31 mouse cellular contexts compared by ENCODE assay signal in the genomic region with DNA sequence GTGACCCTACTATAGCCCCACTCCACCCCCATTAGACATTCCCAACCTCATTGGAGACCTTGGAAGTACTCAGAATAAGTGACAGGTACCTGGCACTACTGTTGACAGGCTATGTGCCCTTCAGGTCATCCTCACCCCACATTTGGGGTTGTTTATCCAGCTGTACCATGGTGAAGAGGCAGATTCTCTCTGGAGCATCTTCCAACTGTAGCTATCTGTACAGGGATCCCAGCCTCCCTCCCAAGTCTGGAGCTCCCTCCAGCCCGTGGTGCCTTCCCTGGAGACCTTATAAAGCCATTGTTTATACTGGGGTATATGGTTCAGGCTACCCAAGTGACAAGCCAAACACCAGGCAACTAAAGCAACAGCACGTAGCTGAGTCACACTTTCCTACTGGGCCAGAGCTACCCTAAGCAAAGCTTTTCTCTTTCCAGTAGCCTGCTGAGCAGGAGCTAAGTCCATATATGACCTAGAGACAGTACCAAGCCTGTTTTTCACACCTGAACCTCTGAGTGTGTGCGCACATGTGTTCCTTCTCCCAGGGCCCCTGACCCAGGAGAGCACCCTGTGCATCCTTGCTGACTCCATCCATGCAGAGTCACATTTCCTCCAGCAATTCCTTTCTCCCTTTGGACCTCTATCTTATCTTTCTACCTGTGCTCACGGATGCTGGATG. TPM values are rescaled to one million over a fixed set of nuclear protein-coding genes. Genes with fewer than 3 reads are reported as not detected.
A peak's percentile ranks its signal among the peaks of the same experiment; 100 is the strongest.
DNase-seq lines count a peak whose midpoint lies in the region; ATAC-seq and TF ChIP-seq lines count a peak whose summit lies in the region.
"Had no signal": no experiment of that assay in that cellular context is flagged by ENCODE, and none has a peak within 500 bp of the region (broad histone marks: within the 10 kb centered on the region; RNA-seq: fewer than 3 reads in every experiment).

No protein-coding gene starts in this region.

- TF ChIP-seq POLR2A in MEL (IDR thresholded peaks at IDR 0.05; ENCODE audit: control insufficient read depth in 1 of 2, insufficient read depth in 1 of 2, low read depth in 1 of 2, low read length in 2 of 2, poor library complexity in 1 of 2) = peak; percentile 4 to 21; a peak in 2 of 4 replicates

- peaks cover 19% of the 10 kb centered on the region for H3K36me3 ChIP-seq in heart, embryonic 11.5 days (ENCODE audit: control insufficient read depth, insufficient read depth, low read length)
- H3K36me3 ChIP-seq in MEL (ENCODE audit: control insufficient read depth in 1 of 2, insufficient read depth in 2 of 2, low read length in 2 of 2) = peaks cover 11 to 23% of the 10 kb centered on the region in 2 experiments; a peak in 3 of 4 replicates
- peaks cover 19% of the 10 kb centered on the region; the same call in 1 of the 2 replicates for H3K36me3 ChIP-seq in stomach, embryonic 16.5 days (ENCODE audit: control insufficient read depth, insufficient read depth, low read length)
- H3K36me3 ChIP-seq in hindbrain, embryonic 11.5 days (ENCODE audit: control insufficient read depth, insufficient read depth, low read length) = 0 out of 2 replicates have a peak, but pooled peaks cover under 1% of the 10 kb centered on the region
- H3K36me3 ChIP-seq: hindbrain, embryonic 15.5 days had no signal

- H3K79me2 ChIP-seq in MEL (ENCODE audit: control insufficient read depth, insufficient read depth, low read length, poor library complexity) = peaks cover 8% of the 10 kb centered on the region

- intact Hi-C loops in heart, postnatal 36 days (cut with DNase I) = no loop called here

- H3K9ac ChIP-seq in heart, embryonic 11.5 days (ENCODE audit: low read depth, low read length) = no peak overlapping the region
- H3K9ac ChIP-seq in MEL (ENCODE audit: control insufficient read depth, low read depth, low read length, poor library complexity, severe bottlenecking) = no peak overlapping the region
- H3K9ac ChIP-seq in stomach, embryonic 16.5 days (ENCODE audit: low read length) = 0 out of 2 replicates have a peak overlapping the region, but pooled peaks have one; percentile 2
- H3K9ac ChIP-seq in hindbrain, embryonic 11.5 days (ENCODE audit: low read depth, low read length) = no peak overlapping the region
- H3K9ac ChIP-seq: forebrain, postnatal 0 days; hindbrain, embryonic 15.5 days; limb, embryonic 15.5 days; liver, embryonic 13.5 days; midbrain, embryonic 13.5 days had no signal

- H3K4me2 ChIP-seq in heart, embryonic 11.5 days = no peak overlapping the region
- no peak overlapping the region for H3K4me2 ChIP-seq in stomach, embryonic 16.5 days (ENCODE audit: low read depth, low read length)
- no peak overlapping the region for H3K4me2 ChIP-seq in hindbrain, embryonic 11.5 days (replicated peaks; ENCODE audit: low read depth, low read length)
- H3K4me2 ChIP-seq: hindbrain, embryonic 15.5 days; limb, embryonic 15.5 days; liver, embryonic 13.5 days; midbrain, embryonic 13.5 days had no signal

- DNase-seq in cerebellum, adult 9-11 months = peak; percentile 49
- DNase-seq in cerebellum, postnatal 36 days = no peak
- peak; percentile 1 to 7 for DNase-seq in heart, postnatal 36 days
- peak; percentile 72 for DNase-seq in MEL (ENCODE audit: low read depth, low spot score)
- DNase-seq in hindbrain, embryonic 11.5 days (ENCODE audit: low spot score) = no peak
- DNase-seq in adrenal gland, adult 18-20 months (ENCODE audit: low spot score in 2 of 2) = no peak
- DNase-seq: adrenal gland, postnatal 10 days; forebrain, postnatal 0 days; gastrocnemius, postnatal 10 days; heart, postnatal 14 days; kidney, adult 9 months; kidney, postnatal 10 days; layer of hippocampus, postnatal 36 days; liver, embryonic 13.5 days; lung, adult 18-20 months; thymus, adult 18-20 months; thymus, postnatal 25 days had no signal

- peaks cover 22% of the 10 kb centered on the region for H3K4me1 ChIP-seq in heart, embryonic 11.5 days (ENCODE audit: control insufficient read depth, insufficient read depth, low read length)
- H3K4me1 ChIP-seq in MEL (ENCODE audit: control insufficient read depth in 1 of 2, insufficient read depth in 2 of 2, low read length in 2 of 2) = peaks cover 0 to 46% of the 10 kb centered on the region in 2 experiments; a peak in 2 of 4 replicates
- peaks cover 20% of the 10 kb centered on the region for H3K4me1 ChIP-seq in stomach, embryonic 16.5 days (ENCODE audit: control insufficient read depth, insufficient read depth, low read length)
- H3K4me1 ChIP-seq in hindbrain, embryonic 11.5 days (replicated peaks; ENCODE audit: control insufficient read depth, insufficient read depth, low read length) = 0 out of 2 replicates have a peak, but pooled peaks cover 2% of the 10 kb centered on the region

- no peak for TF ChIP-seq CTCF in MEL (IDR thresholded peaks at IDR 0.05 in 2 of 3, conservative IDR thresholded peaks at IDR 0.05 in 1 of 3; ENCODE audit: control insufficient read depth in 1 of 3, insufficient read depth in 1 of 3, low read depth in 2 of 3, low read length in 3 of 3, poor library complexity in 1 of 3, severe bottlenecking in 1 of 3)

- no peak for ATAC-seq in heart, embryonic 11.5 days (replicated peaks; ENCODE audit: insufficient number of reproducible peaks, low FRiP score, low TSS enrichment)
- ATAC-seq in stomach, embryonic 16.5 days (ENCODE audit: insufficient read depth, low FRiP score) = no peak
- no peak for ATAC-seq in hindbrain, embryonic 11.5 days (ENCODE audit: low FRiP score)
- ATAC-seq: activated CD4-positive, CD25-positive, alpha-beta regulatory T cell, adult 4 months; CD4-positive, CD25-positive, alpha-beta regulatory T cell, adult 4 months; forebrain, postnatal 0 days; inflammation-experienced regulatory T-cells, adult 6 months; lung, postnatal 0 days; midbrain, embryonic 13.5 days had no signal

- H3K27me3 ChIP-seq in heart, embryonic 11.5 days (ENCODE audit: control insufficient read depth, insufficient read depth, low read length) = peaks cover 5% of the 10 kb centered on the region; the same call in 1 of the 2 replicates
- no peaks in the 10 kb centered on the region for H3K27me3 ChIP-seq in MEL (ENCODE audit: control insufficient read depth in 1 of 2, insufficient read depth in 2 of 2, low read length in 2 of 2)
- no peaks in the 10 kb centered on the region for H3K27me3 ChIP-seq in stomach, embryonic 16.5 days (ENCODE audit: control insufficient read depth, insufficient read depth, low read length)
- peaks cover 20% of the 10 kb centered on the region for H3K27me3 ChIP-seq in hindbrain, embryonic 11.5 days (ENCODE audit: control insufficient read depth, insufficient read depth, low read length)

- no peak overlapping the region for H3K27ac ChIP-seq in heart, embryonic 11.5 days (ENCODE audit: low read depth, low read length)
- H3K27ac ChIP-seq in MEL (ENCODE audit: control insufficient read depth, low read depth, low read length) = peak overlapping the region; percentile 68
- H3K27ac ChIP-seq in stomach, embryonic 16.5 days (ENCODE audit: low read length) = peak overlapping the region; percentile 47; the same call in 1 of the 2 replicates
- no peak overlapping the region for H3K27ac ChIP-seq in hindbrain, embryonic 11.5 days (ENCODE audit: low read depth, low read length)
- H3K27ac ChIP-seq: hindbrain, embryonic 15.5 days; limb, embryonic 10.5 days; limb, embryonic 15.5 days; liver, embryonic 13.5 days; macrophage; midbrain, embryonic 13.5 days had no signal

- 64% methylated on average over 4 of the region's 4 CpGs for WGBS in heart, embryonic 11.5 days (ENCODE audit: insufficient replicate concordance)
- 55% methylated on average over 4 of the region's 4 CpGs for WGBS in stomach, embryonic 16.5 days
- 77% methylated on average over 4 of the region's 4 CpGs for WGBS in hindbrain, embryonic 11.5 days

- TF ChIP-seq RAD21 in MEL (IDR thresholded peaks at IDR 0.05; ENCODE audit: low read depth, low read length) = no peak

- TF ChIP-seq EP300 in MEL (IDR thresholded peaks at IDR 0.05; ENCODE audit: low read depth in 1 of 2, low read length in 2 of 2) = 0 out of 4 replicates have a peak, but pooled peaks of 1 of the 2 experiments have one; percentile 20

- no peaks in the 10 kb centered on the region for H3K9me3 ChIP-seq in heart, embryonic 11.5 days (replicated peaks; ENCODE audit: control insufficient read depth, low read length)
- H3K9me3 ChIP-seq in MEL (replicated peaks; ENCODE audit: insufficient read depth, low read length) = no peaks in the 10 kb centered on the region
- H3K9me3 ChIP-seq in stomach, embryonic 16.5 days (replicated peaks; ENCODE audit: control insufficient read depth, low read length) = no peaks in the 10 kb centered on the region
- no peaks in the 10 kb centered on the region for H3K9me3 ChIP-seq in hindbrain, embryonic 11.5 days (ENCODE audit: control insufficient read depth, low read length)
- H3K9me3 ChIP-seq: hindbrain, embryonic 15.5 days; limb, embryonic 10.5 days; limb, embryonic 15.5 days; liver, embryonic 13.5 days; midbrain, embryonic 13.5 days had no signal

- H3K4me3 ChIP-seq in heart, embryonic 11.5 days (ENCODE audit: low read depth, low read length) = no peak overlapping the region
- H3K4me3 ChIP-seq in MEL (ENCODE audit: control insufficient read depth in 1 of 2, insufficient read depth in 1 of 2, low read depth in 2 of 2, low read length in 2 of 2) = no peak overlapping the region
- no peak overlapping the region for H3K4me3 ChIP-seq in stomach, embryonic 16.5 days (replicated peaks; ENCODE audit: low read length)
- H3K4me3 ChIP-seq in hindbrain, embryonic 11.5 days (ENCODE audit: low read depth, low read length) = no peak overlapping the region
- H3K4me3 ChIP-seq: erythroblast, embryonic 14.5 days; hindbrain, embryonic 15.5 days; limb, embryonic 10.5 days; limb, embryonic 15.5 days; liver, embryonic 13.5 days; midbrain, embryonic 13.5 days had no signal

RNA-seq across cellular contexts. Expression of gene Selenom, which starts 4.7 kb away (rescaled TPM):
- total RNA-seq in heart, postnatal 36 days (2021) = 10 to 100 TPM; 37.6 to 43.8 TPM
- 122 and 127 TPM in 2 replicates for polyA plus RNA-seq in heart, embryonic 11.5 days (2014; fragmentation: Nextera tagmentation; extraction: Ambion mirVana)
- total RNA-seq in MEL (2012; rRNA removed) = 28.7 and 29.5 TPM in 2 replicates
- 10 to 100 TPM in 1 of 2 experiments, not detected in 1; 35.4 TPM for polyA plus RNA-seq in MEL (2012; ENCODE audit: insufficient read depth in 1 of 2, insufficient read length in 2 of 2, low read depth in 1 of 2, low replicate concordance in 2 of 2, missing spikeins in 1 of 2)
- 169 and 176 TPM in 2 replicates for polyA plus RNA-seq in stomach, embryonic 16.5 days (2015; fragmentation: Nextera tagmentation; extraction: Ambion mirVana)
- 66.5 and 67.4 TPM in 2 replicates for polyA plus RNA-seq in hindbrain, embryonic 11.5 days (2014; fragmentation: Nextera tagmentation; extraction: Ambion mirVana)
- 10 to 100 TPM; 40.1 to 43.7 TPM for total RNA-seq in adrenal gland, adult 18-20 months (2021)
- total RNA-seq: megakaryocyte-erythroid progenitor cell, adult 5-6 weeks had no signal

RNA-seq across cellular contexts. Expression of gene Inpp5j, which starts 14.6 kb away (rescaled TPM):
- total RNA-seq in heart, postnatal 36 days (2021) = 10 to 100 TPM; 15.7 to 25.8 TPM
- polyA plus RNA-seq in heart, embryonic 11.5 days (2014; fragmentation: Nextera tagmentation; extraction: Ambion mirVana) = 6.5 and 7.0 TPM in 2 replicates
- total RNA-seq in MEL (2012; rRNA removed) = 0.23 TPM in 2 replicates
- polyA plus RNA-seq in MEL (2012; ENCODE audit: insufficient read depth in 1 of 2, insufficient read length in 2 of 2, low read depth in 1 of 2, low replicate concordance in 2 of 2, missing spikeins in 1 of 2) = 1 to 10 TPM in 1 of 2 experiments, not detected in 1; 2.9 TPM
- 3.4 and 3.5 TPM in 2 replicates for polyA plus RNA-seq in stomach, embryonic 16.5 days (2015; fragmentation: Nextera tagmentation; extraction: Ambion mirVana)
- 0.09 and 0.29 TPM in 2 replicates for polyA plus RNA-seq in hindbrain, embryonic 11.5 days (2014; fragmentation: Nextera tagmentation; extraction: Ambion mirVana)
- total RNA-seq in adrenal gland, adult 18-20 months (2021) = under 1 TPM; 0.60 to 0.90 TPM
- total RNA-seq: megakaryocyte-erythroid progenitor cell, adult 5-6 weeks had no signal
- polyA plus RNA-seq: activated CD4-positive, CD25-positive, alpha-beta regulatory T cell, adult 4 months; erythroblast, embryonic 14.5 days; inflammation-experienced regulatory T-cells, adult 6 months had no signal

RNA-seq across cellular contexts. Expression of gene Smtn, which starts 21.2 kb away (rescaled TPM):
- 100 to 1,000 TPM; 146 to 153 TPM for total RNA-seq in heart, postnatal 36 days (2021)
- 66.9 and 72.9 TPM in 2 replicates for polyA plus RNA-seq in heart, embryonic 11.5 days (2014; fragmentation: Nextera tagmentation; extraction: Ambion mirVana)
- total RNA-seq in MEL (2012; rRNA removed) = 203 and 204 TPM in 2 replicates
- polyA plus RNA-seq in MEL (2012; ENCODE audit: insufficient read depth in 1 of 2, insufficient read length in 2 of 2, low read depth in 1 of 2, low replicate concordance in 2 of 2, missing spikeins in 1 of 2) = 100 to 1,000 TPM in 1 of 2 experiments, not detected in 1; 370 TPM
- polyA plus RNA-seq in stomach, embryonic 16.5 days (2015; fragmentation: Nextera tagmentation; extraction: Ambion mirVana) = 122 and 128 TPM in 2 replicates
- polyA plus RNA-seq in hindbrain, embryonic 11.5 days (2014; fragmentation: Nextera tagmentation; extraction: Ambion mirVana) = 27.0 and 27.5 TPM in 2 replicates
- total RNA-seq in adrenal gland, adult 18-20 months (2021) = 10 to 100 TPM; 43.8 to 52.3 TPM

RNA-seq across cellular contexts. Expression of gene Pla2g3, which starts 31.1 kb away (rescaled TPM):
- not detected for total RNA-seq in heart, postnatal 36 days (2021)
- 0.26 and 0.39 TPM in 2 replicates for polyA plus RNA-seq in heart, embryonic 11.5 days (2014; fragmentation: Nextera tagmentation; extraction: Ambion mirVana)
- 0.15 and 0.29 TPM in 2 replicates for total RNA-seq in MEL (2012; rRNA removed)
- under 1 TPM in 1 of 2 experiments, not detected in 1; 0.39 TPM for polyA plus RNA-seq in MEL (2012; ENCODE audit: insufficient read depth in 1 of 2, insufficient read length in 2 of 2, low read depth in 1 of 2, low replicate concordance in 2 of 2, missing spikeins in 1 of 2)
- 1.8 and 4.5 TPM in 2 replicates for polyA plus RNA-seq in stomach, embryonic 16.5 days (2015; fragmentation: Nextera tagmentation; extraction: Ambion mirVana)
- 0.60 and 0.86 TPM in 2 replicates for polyA plus RNA-seq in hindbrain, embryonic 11.5 days (2014; fragmentation: Nextera tagmentation; extraction: Ambion mirVana)
- under 1 TPM in 1 of 2 experiments, not detected in 1; 0.23 TPM for total RNA-seq in adrenal gland, adult 18-20 months (2021)
- total RNA-seq: granulocyte monocyte progenitor cell, adult 5-6 weeks had no signal
- polyA plus RNA-seq: erythroblast, embryonic 14.5 days; macrophage had no signal

Comparison
In these comparisons a context has a peak if more than half of its experiments do, and no peak if none do; other contexts are left out.
1. DNase-seq: peak in cerebellum, adult 9-11 months (single experiment), heart, postnatal 36 days (2 of 2) and MEL (single experiment); none in cerebellum, postnatal 36 days (0 of 2), hindbrain, embryonic 11.5 days (single experiment) and adrenal gland, adult 18-20 months (0 of 2).
2. H3K27ac ChIP-seq: peak in MEL (single experiment) and stomach, embryonic 16.5 days (single experiment); none in heart, embryonic 11.5 days (single experiment) and hindbrain, embryonic 11.5 days (single experiment).